Mouse (Mus musculus) heart, postnatal 0 days (tissue): ENCODE measurements around the gene Nrxn3. TPM values are rescaled to one million over a fixed set of nuclear protein-coding genes. Genes with fewer than 3 reads are reported as not detected.

Source experiments
- ATAC-seq: fragments of 200-750 bp; cut with Nextera tagmentation; 2 replicates; pipeline ENCODE4 v1.8.0; 2017; ENCODE audit warnings: low read depth, moderate number of reproducible peaks, moderate library complexity; ENCODE audit not compliant: insufficient read depth
- DNase-seq: peaks from one replicate; pipeline ENCODE4 v3.0.0-alpha.2; 2016; ENCODE audit warnings: low spot score
- H3K27ac ChIP-seq: fragments of 300-500 bp; sonication (generic); 2 replicates; pipeline ENCODE4 v1.5.1; 2014; ENCODE audit warnings: low read depth, mild to moderate bottlenecking
- H3K27me3 ChIP-seq: fragments of 300-500 bp; sonication (generic); 2 replicates; pipeline ENCODE4 v1.6.1; 2014; ENCODE audit warnings: low read length, mixed read lengths; ENCODE audit not compliant: control insufficient read depth, insufficient read depth
- H3K36me3 ChIP-seq: fragments of 300-500 bp; sonication (generic); replicated peaks from 2 replicates; pipeline ENCODE4 v1.6.1; 2014; ENCODE audit warnings: low read length, mixed read lengths; ENCODE audit not compliant: control insufficient read depth, insufficient read depth
- H3K4me1 ChIP-seq: fragments of 300-500 bp; sonication (generic); 2 replicates; pipeline ENCODE4 v1.6.1; 2014; ENCODE audit warnings: antibody characterized with exemption; ENCODE audit not compliant: control insufficient read depth, insufficient read depth
- H3K4me2 ChIP-seq: fragments of 300-500 bp; sonication (generic); 2 replicates; pipeline ENCODE4 v1.6.1; 2014; ENCODE audit warnings: low read depth, mild to moderate bottlenecking, low read length, moderate library complexity
- H3K4me3 ChIP-seq: fragments of 300-500 bp; sonication (generic); 2 replicates; pipeline ENCODE4 v1.5.1; 2014; ENCODE audit warnings: low read depth, low read length
- H3K9ac ChIP-seq: fragments of 300-500 bp; sonication (generic); replicated peaks from 2 replicates; pipeline ENCODE4 v1.6.1; 2014; ENCODE audit warnings: low read depth, low read length, mixed read lengths
- H3K9me3 ChIP-seq: fragments of 300-500 bp; sonication (generic); replicated peaks from 2 replicates; pipeline ENCODE4 v1.6.1; 2016; ENCODE audit warnings: low read length; ENCODE audit not compliant: control insufficient read depth
- CTCF ChIP-seq: IDR thresholded peaks from 2 replicates; pipeline ENCODE4 v1.5.1; 2016; ENCODE audit warnings: antibody characterized with exemption, control low read depth, low read depth
- EP300 ChIP-seq: IDR thresholded peaks from 2 replicates; pipeline ENCODE4 v1.6.1; 2016; ENCODE audit warnings: antibody characterized with exemption, low read depth
- WGBS: fragments of 180-500 bp; shearing (Covaris S2); extraction: QIAGEN DNeasy Blood & Tissue Kit; methylation state at CpG from one replicate; pipeline ENCODE4 v1.1.7; 2014; 5-methylcytosine and 5-hydroxymethylcytosine counted together
- polyA plus RNA-seq: library from polyadenylated mRNA; unstranded; fragments of >200 nt; fragmentation: Nextera tagmentation; extraction: Ambion mirVana; gene quantifications from 2 replicates; pipeline ENCODE4 v1.2.1, GENCODE M21; 2015
- total RNA-seq: library from RNA; depleted of rRNA; stranded (reverse); fragments of >200 nt; gene quantifications from 2 replicates; pipeline ENCODE4 v1.2.3, GENCODE M21; 2014; ENCODE audit warnings: low replicate concordance; rRNA removed

Gene Nrxn3
- 1.8 and 9.4 TPM in 2 replicates for total RNA-seq
- polyA plus RNA-seq, result 0.71 and 1.0 TPM in 2 replicates

DNA sequence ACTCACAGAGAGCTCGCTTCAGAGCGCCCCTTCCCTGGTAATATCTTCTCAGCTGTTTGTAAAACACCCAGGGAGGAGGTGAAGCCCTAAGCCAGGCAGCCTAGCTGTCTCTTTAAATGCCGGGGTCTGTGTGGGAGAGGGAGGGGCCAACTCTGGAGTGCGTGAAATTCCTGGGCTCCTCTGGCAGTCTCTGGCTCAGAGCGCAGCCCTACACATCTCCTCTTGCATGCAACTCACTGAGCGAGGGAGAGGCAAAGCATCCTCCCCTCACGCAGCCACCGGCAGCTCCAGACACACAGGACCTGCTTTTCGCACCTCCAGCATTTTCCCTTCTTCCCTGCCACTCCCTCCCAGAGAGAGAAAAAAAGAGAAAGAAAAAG lies at the start of gene Nrxn3:
Nrxn3 (plus strand) TSS at position 186 of the 380 bp plus-strand sequence.
- Histone ChIP-seq H3K4me1 (no peaks in the 10 kb centered on the region), H3K9ac (no peak within 1 kb of the TSS), H3K9me3 (no peaks in the 10 kb centered on the region), H3K27me3 (no peaks in the 10 kb centered on the region), H3K27ac (no peak within 1 kb of the TSS), H3K36me3 (no peaks in the 10 kb centered on the region), H3K4me3 (peak within 1 kb of the TSS; percentile 23), H3K4me2 (peak within 1 kb of the TSS; percentile 34)
- DNase-seq (peak; percentile 34), ATAC-seq (peak; percentile 49; the same call in 1 of the 2 replicates)
- 1% methylated on average over 9 of the region's 9 CpGs for WGBS
- TF ChIP-seq CTCF (no peak), EP300 (no peak)

GRCm38 (mm10) chr12:88704159-88704846 lies 18.4 kb upstream of the Nrxn3 start:
- TF ChIP-seq CTCF (no peak), EP300 (no peak)
- H3K27me3 ChIP-seq, result no peaks in the 10 kb centered on the region
- H3K9ac ChIP-seq, result no peak overlapping the region
- H3K9me3 ChIP-seq, result no peaks in the 10 kb centered on the region
- H3K4me2 ChIP-seq, result no peak overlapping the region
- no peak overlapping the region for H3K4me3 ChIP-seq
- no peak overlapping the region for H3K27ac ChIP-seq
- no peaks in the 10 kb centered on the region for H3K4me1 ChIP-seq
- 69% methylated on average over 10 of the region's 10 CpGs for WGBS
- DNase-seq (no peak), ATAC-seq (no peak)
- H3K36me3 ChIP-seq, result no peaks in the 10 kb centered on the region

- WGBS, result 49% methylated on average over 3 of the region's 3 CpGs
- H3K9ac ChIP-seq, result no peak overlapping the region
Measured at GRCm38 (mm10) chr12:88705959-88706358, 16.7 kb upstream of the Nrxn3 start.

GRCm38 (mm10) chr12:88707786-88708185 lies 14.9 kb upstream of the Nrxn3 start:
- ATAC-seq, result no peak

More at GRCm38 (mm10) chr12:88705959-88706358, 16.7 kb upstream of the Nrxn3 start:
- Histone ChIP-seq H3K4me1 (no peaks in the 10 kb centered on the region), H3K36me3 (no peaks in the 10 kb centered on the region), H3K27me3 (no peaks in the 10 kb centered on the region), H3K9me3 (no peaks in the 10 kb centered on the region), H3K27ac (no peak overlapping the region), H3K4me2 (no peak overlapping the region), H3K4me3 (no peak overlapping the region)
- TF ChIP-seq CTCF (no peak), EP300 (no peak)
- ATAC-seq (no peak), DNase-seq (no peak)

DNA sequence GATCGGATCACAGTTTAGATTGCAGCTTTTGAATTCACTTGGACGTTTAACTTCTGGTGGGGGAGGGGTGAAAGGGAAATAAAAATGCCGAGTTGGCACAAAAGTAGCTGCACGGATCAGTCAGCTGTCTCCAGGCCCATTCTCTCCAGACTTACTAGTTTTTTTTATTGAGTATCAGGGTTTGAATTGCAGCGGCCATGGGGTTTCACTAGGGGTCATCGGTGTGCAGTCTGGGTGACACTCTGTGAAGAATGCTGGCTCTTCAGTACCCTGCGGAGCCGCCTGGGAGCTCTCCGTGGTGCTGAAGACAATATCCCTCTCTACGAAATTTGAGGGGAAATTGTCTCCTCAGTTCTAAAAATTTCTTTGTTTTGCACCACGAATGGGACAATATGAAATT lies 13.5 kb upstream of the Nrxn3 start:
- Histone ChIP-seq H3K4me1 (no peaks in the 10 kb centered on the region), H3K27me3 (no peaks in the 10 kb centered on the region), H3K4me3 (no peak overlapping the region), H3K36me3 (no peaks in the 10 kb centered on the region), H3K4me2 (no peak overlapping the region), H3K9ac (no peak overlapping the region), H3K27ac (no peak overlapping the region), H3K9me3 (no peaks in the 10 kb centered on the region)
- TF ChIP-seq EP300, result no peak
- peak; percentile 43 for TF ChIP-seq CTCF
- DNase-seq (peak; percentile 52), ATAC-seq (peak; percentile 66; the same call in 1 of the 2 replicates)
- WGBS, result 10% methylated on average over 11 of the region's 11 CpGs

More at GRCm38 (mm10) chr12:88707786-88708185, 14.9 kb upstream of the Nrxn3 start:
- Histone ChIP-seq H3K4me3 (no peak overlapping the region), H3K36me3 (no peaks in the 10 kb centered on the region), H3K27ac (no peak overlapping the region), H3K9me3 (no peaks in the 10 kb centered on the region), H3K4me2 (no peak overlapping the region), H3K4me1 (no peaks in the 10 kb centered on the region), H3K9ac (no peak overlapping the region), H3K27me3 (no peaks in the 10 kb centered on the region)
- WGBS, result 57% methylated on average over 3 of the region's 3 CpGs
- DNase-seq, result no peak
- TF ChIP-seq EP300 (no peak), CTCF (no peak)
